Mouse (Mus musculus) CD4-positive, CD25-positive, alpha-beta regulatory T cell, adult 4 months (primary cell): Measurements from ENCODE around the gene Mb21d2. TPM values are rescaled to one million over a fixed set of nuclear protein-coding genes. Genes with fewer than 3 reads are reported as not detected.

Experiments used
- ATAC-seq: one replicate; pipeline ENCODE4 v1.8.0; 2017
- polyA plus RNA-seq, 2 experiments: library from polyadenylated mRNA; unstranded; fragments of 100-300 nt; shearing (Covaris generic); gene quantifications; one replicate each; pipeline ENCODE4 v1.2.1; 2017

Gene Mb21d2
- polyA plus RNA-seq, 2 experiments from 2014 or later, result not detected

- no peak for ATAC-seq
These were observed 30.3 kb downstream of the Mb21d2 start for GRCm38 (mm10) chr16:28899161-28899540.

GRCm38 (mm10) chr16:28898509-28899160, 30.8 kb downstream of the Mb21d2 start:
- ATAC-seq, result no peak

- no peak for ATAC-seq
These were observed 32.9 kb downstream of the Mb21d2 start for GRCm38 (mm10) chr16:28896571-28896970.

GRCm38 (mm10) chr16:28894872-28895271, 34.6 kb downstream of the Mb21d2 start:
- no peak for ATAC-seq

GRCm38 (mm10) chr16:28893266-28893665, 36.2 kb downstream of the Mb21d2 start:
- ATAC-seq, result no peak

- no peak for ATAC-seq
These were observed 43.2 kb downstream of the Mb21d2 start for GRCm38 (mm10) chr16:28886201-28886745.

- ATAC-seq, result no peak
These were observed 44.0 kb downstream of the Mb21d2 start for GRCm38 (mm10) chr16:28885474-28885873.

GRCm38 (mm10) chr16:28884661-28885060, 44.8 kb downstream of the Mb21d2 start:
- no peak for ATAC-seq

- ATAC-seq, result no peak
These were observed 45.8 kb downstream of the Mb21d2 start for GRCm38 (mm10) chr16:28883649-28884048.

GRCm38 (mm10) chr16:28882687-28883428, 46.6 kb downstream of the Mb21d2 start:
- no peak for ATAC-seq

GRCm38 (mm10) chr16:28881787-28882186, 47.7 kb downstream of the Mb21d2 start:
- no peak for ATAC-seq

- no peak for ATAC-seq
These were observed 48.7 kb downstream of the Mb21d2 start for GRCm38 (mm10) chr16:28880756-28881155.

- ATAC-seq, result no peak
These were observed 49.2 kb downstream of the Mb21d2 start for GRCm38 (mm10) chr16:28880307-28880681.

GRCm38 (mm10) chr16:28879636-28880306, 49.7 kb downstream of the Mb21d2 start:
- ATAC-seq, result no peak

- no peak for ATAC-seq
These were observed 52.3 kb downstream of the Mb21d2 start for GRCm38 (mm10) chr16:28877162-28877662.

- ATAC-seq, result no peak
These were observed 56.0 kb downstream of the Mb21d2 start for GRCm38 (mm10) chr16:28873404-28873895.

GRCm38 (mm10) chr16:28870860-28871259, 58.6 kb downstream of the Mb21d2 start:
- ATAC-seq, result no peak

- ATAC-seq, result no peak
These were observed 59.0 kb downstream of the Mb21d2 start for GRCm38 (mm10) chr16:28870456-28870855.

GRCm38 (mm10) chr16:28868864-28869263, 60.6 kb downstream of the Mb21d2 start:
- no peak for ATAC-seq

- no peak for ATAC-seq
These were observed 62.7 kb downstream of the Mb21d2 start for GRCm38 (mm10) chr16:28866584-28867295.

- ATAC-seq, result no peak
These were observed 65.9 kb downstream of the Mb21d2 start for GRCm38 (mm10) chr16:28863616-28864015.

- no peak for ATAC-seq
These were observed 67.4 kb downstream of the Mb21d2 start for GRCm38 (mm10) chr16:28862093-28862492.
